Mouse (Mus musculus): ENCODE results near the gene Pfkm.

Gene Pfkm

GRCm38 (mm10) chr15:98142515-98142914, 50.1 kb downstream of the Pfkm start:
- no peak for DNase-seq

- DNase-seq = no peak
Measured at GRCm38 (mm10) chr15:98144861-98145507, 52.6 kb downstream of the Pfkm start.

GRCm38 (mm10) chr15:98145559-98146181, 53.3 kb downstream of the Pfkm start:
- DNase-seq = peak; percentile 91

DNA sequence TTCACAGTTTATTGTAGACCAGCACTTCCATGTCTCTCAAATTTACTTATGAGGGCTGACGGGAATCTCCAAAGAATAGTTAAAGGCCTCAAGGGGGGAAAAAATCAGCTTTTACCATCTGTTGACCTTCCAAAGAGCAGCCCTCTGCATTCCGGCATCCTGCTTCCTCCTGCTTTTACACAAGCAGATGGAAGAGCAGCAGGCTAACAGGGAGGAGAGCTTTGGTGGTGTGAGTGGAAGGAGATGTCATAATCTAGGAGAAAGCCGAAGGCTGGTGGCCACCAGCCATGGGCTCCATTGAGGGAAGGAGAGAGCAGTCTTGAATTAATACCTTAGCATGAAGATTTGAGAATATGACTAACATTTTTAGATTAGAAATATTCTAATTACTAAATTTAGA, 56.0 kb downstream of the Pfkm start:
- peak; percentile 83 for DNase-seq

DNA sequence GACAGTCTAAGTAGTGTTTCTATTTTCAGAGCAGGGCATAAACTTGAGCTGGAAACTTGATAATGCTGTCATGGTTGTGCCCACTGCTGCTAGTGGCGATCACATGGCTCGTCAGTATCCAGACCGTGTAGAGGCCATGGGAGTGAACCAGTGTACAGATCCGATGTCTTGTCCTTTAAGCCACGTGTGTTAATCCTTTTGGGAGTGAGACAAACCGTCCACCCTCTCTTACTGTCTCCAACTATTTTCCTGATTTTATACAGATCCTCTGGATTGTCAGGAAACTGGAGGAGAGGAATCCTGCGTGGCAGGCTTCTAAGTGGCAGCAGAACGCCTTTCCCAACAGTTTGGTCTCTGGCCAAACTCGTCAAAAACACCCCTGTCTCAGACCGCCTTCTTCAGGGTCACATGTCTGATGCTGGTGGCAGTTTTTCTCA, 56.8 kb downstream of the Pfkm start:
- DNase-seq = no peak

- no peak for DNase-seq
Measured at GRCm38 (mm10) chr15:98152916-98153315, 60.5 kb downstream of the Pfkm start.

- DNase-seq = peak; percentile 75
Measured at GRCm38 (mm10) chr15:98153625-98154024, 61.2 kb downstream of the Pfkm start.

GRCm38 (mm10) chr15:98154146-98154545, 61.8 kb downstream of the Pfkm start:
- DNase-seq = no peak

DNA sequence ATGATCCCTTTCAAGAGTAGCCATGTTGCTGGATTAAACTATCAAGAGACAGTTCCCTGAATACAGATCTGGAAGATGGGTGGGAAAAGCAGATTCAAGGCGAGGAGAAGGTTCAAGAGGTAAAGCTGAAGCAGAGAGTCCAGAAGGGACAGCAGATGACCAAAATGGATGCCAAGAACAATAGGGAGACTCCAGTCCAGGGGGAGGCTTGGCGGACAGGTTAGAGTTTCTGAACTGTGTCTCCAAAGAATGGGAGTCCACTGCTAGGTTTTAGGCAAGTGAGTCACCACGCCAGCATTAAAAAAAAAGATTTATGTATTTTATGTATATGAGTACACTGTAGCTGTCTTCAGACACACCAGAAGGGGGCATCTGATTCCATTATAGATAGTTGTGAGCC, 62.2 kb downstream of the Pfkm start:
- DNase-seq = no peak

GRCm38 (mm10) chr15:98155272-98155671, 62.9 kb downstream of the Pfkm start:
- no peak for DNase-seq

GRCm38 (mm10) chr15:98155944-98156343, 63.6 kb downstream of the Pfkm start:
- no peak for DNase-seq

- DNase-seq = no peak
Measured at GRCm38 (mm10) chr15:98157253-98157652, 64.9 kb downstream of the Pfkm start.

DNA sequence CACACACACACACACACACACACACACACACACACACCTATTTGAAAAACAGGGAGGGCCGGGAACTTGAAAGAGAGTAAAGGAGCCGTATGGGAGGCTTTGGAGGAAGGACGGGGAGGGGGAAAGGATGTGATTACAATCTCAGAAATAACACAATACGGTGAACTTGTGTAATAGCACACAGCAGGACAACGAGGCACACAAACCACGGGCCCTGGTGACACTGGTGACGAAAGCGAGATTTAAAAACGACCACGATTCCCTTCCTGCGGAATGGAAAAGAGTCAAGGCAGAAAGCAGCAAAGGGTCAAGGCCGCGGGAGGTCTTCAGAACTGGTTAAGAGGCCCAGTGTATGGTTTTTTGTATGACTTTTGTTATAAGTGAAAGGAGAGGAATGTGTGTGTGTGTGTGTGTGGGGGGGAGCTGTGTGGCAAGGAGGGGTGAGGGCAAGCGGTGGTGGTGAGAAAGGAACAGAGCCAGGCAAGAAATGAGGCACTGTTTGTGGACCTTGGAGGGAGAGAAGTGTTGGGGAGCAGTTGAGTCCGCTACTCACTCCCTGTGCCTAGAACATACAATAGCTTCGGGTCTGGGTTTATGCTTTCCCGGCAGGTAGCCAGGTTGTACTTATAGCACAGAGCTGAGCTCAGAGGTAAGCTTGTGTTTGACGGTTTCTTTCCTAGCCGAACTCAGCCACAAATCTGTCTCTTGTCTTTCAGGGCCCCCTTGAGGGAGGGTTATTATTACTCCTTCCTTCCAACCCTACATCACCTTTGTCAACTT, 68.8 kb downstream of the Pfkm start:
- no peak for DNase-seq

DNA sequence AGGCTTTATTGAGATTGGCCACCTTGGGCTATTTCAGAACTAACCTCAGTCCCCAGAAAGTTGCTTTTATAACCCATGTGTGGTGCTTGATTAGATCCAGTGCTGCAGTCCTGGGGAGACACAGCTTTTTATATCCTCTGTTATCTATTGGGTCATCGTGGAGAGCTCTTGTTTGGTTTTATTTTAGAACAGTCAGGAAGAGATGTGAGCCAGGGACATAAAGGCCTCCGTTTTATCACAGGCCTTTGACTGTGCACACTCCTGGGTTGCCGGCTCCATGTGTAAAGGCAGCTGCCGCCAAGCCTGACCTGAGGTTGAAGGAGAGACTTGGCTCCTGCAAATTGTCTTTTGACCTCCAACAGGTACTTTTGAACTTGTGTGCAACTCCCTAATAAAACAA, 70.2 kb downstream of the Pfkm start:
- DNase-seq = no peak

- DNase-seq = no peak
Measured at GRCm38 (mm10) chr15:98165525-98165924, 73.1 kb downstream of the Pfkm start, which contains the start of gene Asb8. Gene Asb8 (minus strand): TSS chr15:98165625.

DNA sequence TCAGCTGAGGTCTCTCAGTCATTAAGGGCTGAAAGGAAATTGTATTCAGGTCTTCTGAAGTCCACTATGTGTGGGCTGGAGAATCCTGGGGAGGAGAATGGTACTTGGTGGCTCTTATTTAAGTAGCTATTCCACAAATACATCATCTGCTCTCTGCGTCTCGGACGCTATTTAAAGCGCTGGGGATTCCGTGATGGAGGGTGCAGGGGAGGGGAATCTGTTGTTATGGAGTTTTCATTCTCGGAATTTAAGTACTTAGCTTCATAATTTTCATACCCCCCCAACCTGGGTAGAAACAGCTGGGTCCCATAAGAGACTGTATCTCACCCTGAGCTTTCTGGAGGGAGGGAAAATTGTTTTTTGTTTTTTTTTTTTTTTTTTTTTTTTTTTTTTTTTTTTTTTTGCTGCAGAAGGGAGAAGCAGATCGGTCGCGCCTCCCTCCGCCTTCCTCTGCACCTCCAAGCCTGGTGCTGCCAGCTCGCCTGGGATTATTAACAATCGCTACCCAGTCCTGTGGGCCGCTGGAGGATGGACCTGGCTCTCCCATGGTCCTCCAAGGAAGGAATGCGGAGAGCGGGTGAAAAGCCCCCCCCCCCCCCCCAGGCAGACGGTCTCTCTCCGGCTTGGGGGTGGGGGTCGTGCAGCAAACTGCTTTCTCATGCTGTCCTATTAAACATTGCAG, 74.7 kb downstream of the Pfkm start, which contains the start of gene Ccdc184:
Ccdc184 (plus strand) TSS at position 196 of the 682 bp plus-strand sequence.
- peak; percentile 54 for DNase-seq

DNA sequence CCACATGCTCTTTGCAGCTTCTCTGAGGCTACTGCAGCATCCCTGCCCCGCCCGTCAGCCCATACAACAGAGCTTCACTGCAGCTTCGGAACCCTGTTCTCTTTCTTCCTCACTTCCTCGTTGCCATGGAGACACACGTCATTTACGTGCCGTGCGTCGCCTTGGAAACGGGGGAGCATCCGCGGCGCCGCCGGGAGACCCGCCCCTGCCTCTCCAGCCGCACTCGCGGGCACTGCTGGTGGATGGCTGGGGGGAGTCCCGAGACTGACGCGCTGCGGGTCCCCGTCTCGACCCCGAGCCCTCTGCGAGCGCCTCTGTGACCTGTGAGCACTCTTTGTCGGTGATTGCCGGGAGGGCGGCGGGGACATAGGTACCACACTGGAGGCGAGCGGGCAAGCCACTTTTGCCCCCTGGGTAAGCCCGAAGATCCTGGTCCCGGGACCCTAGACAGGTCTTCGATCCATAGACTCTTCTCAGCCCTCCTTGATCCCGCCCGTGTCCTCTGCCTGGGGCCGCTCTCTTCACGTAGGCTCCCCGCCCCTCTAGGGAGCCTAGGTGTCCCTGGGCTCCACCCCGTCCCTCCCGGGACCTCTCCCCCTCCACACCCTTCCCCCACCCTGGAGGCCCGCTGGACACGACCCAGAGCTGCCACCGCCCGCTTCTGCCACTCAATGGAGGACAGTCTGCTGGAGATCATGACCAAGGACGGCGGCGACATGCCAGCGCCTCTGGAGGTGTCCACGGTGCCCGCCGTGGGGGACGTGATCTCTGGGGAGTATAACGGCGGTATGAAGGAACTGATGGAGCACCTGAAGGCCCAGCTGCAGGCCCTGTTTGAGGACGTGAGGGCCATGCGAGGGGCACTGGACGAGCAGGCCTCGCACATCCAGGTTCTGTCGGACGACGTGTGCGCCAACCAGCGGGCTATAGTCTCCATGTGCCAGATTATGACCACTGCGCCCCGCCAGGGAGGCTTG, 75.5 kb downstream of the Pfkm start:
- peak; percentile 94 for DNase-seq

GRCm38 (mm10) chr15:98168622-98169004, 76.2 kb downstream of the Pfkm start:
- no peak for DNase-seq

GRCm38 (mm10) chr15:98170365-98170764, 78.0 kb downstream of the Pfkm start:
- DNase-seq = no peak

- no peak for DNase-seq
Measured at GRCm38 (mm10) chr15:98170917-98171316, 78.5 kb downstream of the Pfkm start.

- no peak for DNase-seq
Measured at GRCm38 (mm10) chr15:98172113-98172512, 79.7 kb downstream of the Pfkm start.

GRCm38 (mm10) chr15:98173821-98174220, 81.4 kb downstream of the Pfkm start:
- DNase-seq = peak; percentile 83

Data from cerebellum, adult 9-10 months (tissue).